Mouse (Mus musculus): Measurements from ENCODE around the gene Ngfr.
A peak's percentile ranks its signal among the peaks of the same experiment; 100 is the strongest.
"Not testable (repeated sequence)": the region's sequence is repeated elsewhere in the genome, so short reads cannot be mapped to it uniquely, and the experiment has no call there.

Gene Ngfr

GRCm38 (mm10) chr11:95587423-95587951, at the start of gene Ngfr:
TSS of gene Ngfr (minus strand) at chr11:95587735.
- DNase-seq (ENCODE audit: low read depth) = peak; percentile 18

- no peak for DNase-seq (ENCODE audit: low read depth)
Observed at GRCm38 (mm10) chr11:95635030-95635429, 47.5 kb upstream of the Ngfr start.

GRCm38 (mm10) chr11:95633512-95634000, 46.0 kb upstream of the Ngfr start:
- DNase-seq (ENCODE audit: low read depth) = no peak

GRCm38 (mm10) chr11:95632474-95632873, 44.9 kb upstream of the Ngfr start:
- no peak for DNase-seq (ENCODE audit: low read depth)

GRCm38 (mm10) chr11:95631301-95631700, 43.8 kb upstream of the Ngfr start:
- DNase-seq (ENCODE audit: low read depth) = no peak

GRCm38 (mm10) chr11:95630558-95630957, 43.0 kb upstream of the Ngfr start:
- no peak for DNase-seq (ENCODE audit: low read depth)

GRCm38 (mm10) chr11:95622426-95622825, 34.9 kb upstream of the Ngfr start:
- no peak for DNase-seq (ENCODE audit: low read depth)

GRCm38 (mm10) chr11:95621541-95622130, 34.1 kb upstream of the Ngfr start:
- no peak for DNase-seq (ENCODE audit: low read depth)

- no peak for DNase-seq (ENCODE audit: low read depth)
Observed at GRCm38 (mm10) chr11:95621010-95621409, 33.5 kb upstream of the Ngfr start.

- DNase-seq (ENCODE audit: low read depth) = no peak
Observed at GRCm38 (mm10) chr11:95619886-95620444, 32.4 kb upstream of the Ngfr start.

- DNase-seq (ENCODE audit: low read depth) = no peak
Observed at GRCm38 (mm10) chr11:95619081-95619480, 31.5 kb upstream of the Ngfr start.

- no peak for DNase-seq (ENCODE audit: low read depth)
Observed at GRCm38 (mm10) chr11:95617785-95618465, 30.4 kb upstream of the Ngfr start.

- DNase-seq (ENCODE audit: low read depth) = no peak
Observed at GRCm38 (mm10) chr11:95614739-95615138, 27.2 kb upstream of the Ngfr start.

- no peak for DNase-seq (ENCODE audit: low read depth)
Observed at GRCm38 (mm10) chr11:95611283-95611682, 23.7 kb upstream of the Ngfr start.

- DNase-seq (ENCODE audit: low read depth) = no peak
Observed at GRCm38 (mm10) chr11:95610391-95610902, 22.9 kb upstream of the Ngfr start.

- DNase-seq (ENCODE audit: low read depth) = no peak
Observed at GRCm38 (mm10) chr11:95609924-95610323, 22.4 kb upstream of the Ngfr start.

GRCm38 (mm10) chr11:95607286-95607685, 19.8 kb upstream of the Ngfr start:
- DNase-seq (ENCODE audit: low read depth) = not testable (repeated sequence)

GRCm38 (mm10) chr11:95598214-95599062, 10.9 kb upstream of the Ngfr start:
- no peak for DNase-seq (ENCODE audit: low read depth)

GRCm38 (mm10) chr11:95597741-95598140, 10.2 kb upstream of the Ngfr start:
- no peak for DNase-seq (ENCODE audit: low read depth)

GRCm38 (mm10) chr11:95596704-95597103, 9.2 kb upstream of the Ngfr start:
- no peak for DNase-seq (ENCODE audit: low read depth)

GRCm38 (mm10) chr11:95596150-95596515, 8.6 kb upstream of the Ngfr start:
- DNase-seq (ENCODE audit: low read depth) = no peak

Data from induced T-regulatory cell, adult 2 months (primary cell).